ENCODE assay signal across 32 mouse cellular contexts in the genomic region with DNA sequence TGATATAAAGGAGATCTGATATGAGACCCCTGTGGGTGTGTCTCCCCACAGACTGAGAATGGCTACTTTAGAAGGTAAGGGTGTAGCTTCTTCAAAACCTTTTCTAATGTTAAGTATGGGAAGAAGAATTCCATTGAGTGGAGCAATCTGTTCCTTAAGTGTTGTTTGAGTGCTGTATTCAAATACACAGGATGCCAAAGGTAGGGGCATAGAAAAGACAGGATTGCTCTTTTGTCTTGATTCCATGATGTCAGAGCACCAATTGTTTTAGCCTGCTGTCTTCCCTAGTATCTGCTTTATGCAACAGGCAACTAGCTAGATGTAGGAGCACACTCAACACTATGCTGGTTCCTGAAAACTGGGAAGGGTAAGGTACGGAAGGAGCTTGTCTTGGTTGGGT. TPM values are rescaled to one million over a fixed set of nuclear protein-coding genes. Genes with fewer than 3 reads are reported as not detected.
"Had no signal": no experiment of that assay in that cellular context is flagged by ENCODE, and none has a peak within 500 bp of the region (broad histone marks: within the 10 kb centered on the region; RNA-seq: fewer than 3 reads in every experiment).

No protein-coding gene starts in this region.

- H3K36me3 ChIP-seq: heart, embryonic 13.5 days; heart, embryonic 15.5 days; hindbrain, embryonic 13.5 days; hindbrain, embryonic 15.5 days; kidney, embryonic 15.5 days; limb, embryonic 13.5 days; limb, embryonic 15.5 days; liver, embryonic 12.5 days had no signal

- H3K9me3 ChIP-seq: heart, embryonic 13.5 days; heart, embryonic 15.5 days; hindbrain, embryonic 13.5 days; hindbrain, embryonic 15.5 days; kidney, embryonic 15.5 days; limb, embryonic 13.5 days; limb, embryonic 15.5 days; liver, embryonic 12.5 days had no signal

- DNase-seq: gastrocnemius, adult 2 months; gastrocnemius, postnatal 10 days; gastrocnemius, postnatal 25 days; heart, adult 18-20 months; heart, postnatal 14 days; heart, postnatal 36 days; kidney, adult 11 months; kidney, adult 2 months; kidney, adult 9 months; kidney, postnatal 14 days; kidney, postnatal 36 days; layer of hippocampus, adult 9-11 months; layer of hippocampus, postnatal 36 days; left cerebral cortex, postnatal 4 days had no signal

- H3K27me3 ChIP-seq: heart, embryonic 13.5 days; heart, embryonic 15.5 days; hindbrain, embryonic 13.5 days; hindbrain, embryonic 15.5 days; kidney, embryonic 15.5 days; limb, embryonic 13.5 days; limb, embryonic 15.5 days; liver, embryonic 12.5 days had no signal

- H3K27ac ChIP-seq: gastrocnemius, adult 2 months; heart, embryonic 13.5 days; heart, embryonic 15.5 days; hindbrain, embryonic 13.5 days; hindbrain, embryonic 15.5 days; hindbrain, postnatal 0 days; kidney, embryonic 15.5 days; kidney, postnatal 0 days; limb, embryonic 13.5 days; limb, embryonic 15.5 days; liver, embryonic 12.5 days had no signal

- H3K4me1 ChIP-seq: heart, embryonic 13.5 days; heart, embryonic 15.5 days; hindbrain, embryonic 15.5 days; kidney, embryonic 15.5 days; limb, embryonic 13.5 days; limb, embryonic 15.5 days had no signal

- ATAC-seq: hindbrain, postnatal 0 days; intestine, embryonic 16.5 days had no signal

- H3K9ac ChIP-seq: heart, embryonic 13.5 days; heart, embryonic 15.5 days; hindbrain, embryonic 13.5 days; hindbrain, embryonic 15.5 days; kidney, embryonic 15.5 days; limb, embryonic 13.5 days; limb, embryonic 15.5 days; liver, embryonic 12.5 days had no signal

- H3K4me2 ChIP-seq: heart, embryonic 11.5 days; heart, embryonic 13.5 days; heart, embryonic 15.5 days; hindbrain, embryonic 13.5 days; hindbrain, embryonic 15.5 days; kidney, embryonic 15.5 days; limb, embryonic 13.5 days; limb, embryonic 15.5 days; liver, embryonic 12.5 days had no signal

- H3K4me3 ChIP-seq: gastrocnemius, adult 2 months; heart, embryonic 13.5 days; heart, embryonic 15.5 days; hindbrain, embryonic 13.5 days; hindbrain, embryonic 15.5 days; kidney, embryonic 15.5 days; limb, embryonic 13.5 days; limb, embryonic 15.5 days; liver, embryonic 12.5 days had no signal

RNA-seq across cellular contexts. Expression of gene Mgat4e, which starts 14.4 kb away (rescaled TPM):
- polyA plus RNA-seq: heart, embryonic 11.5 days; heart, embryonic 13.5 days; heart, embryonic 15.5 days; heart, postnatal 0 days; hindbrain, embryonic 11.5 days; hindbrain, embryonic 13.5 days; hindbrain, embryonic 15.5 days; hindbrain, postnatal 0 days; intestine, embryonic 14.5 days; intestine, embryonic 16.5 days; kidney, embryonic 15.5 days; kidney, postnatal 0 days; large intestine, adult 2 months; limb, embryonic 11.5 days; limb, embryonic 13.5 days; limb, embryonic 15.5 days; liver, adult 2 months; liver, embryonic 12.5 days had no signal
